Mouse (Mus musculus): Measurements from ENCODE around the gene Sdhc. TPM values are rescaled to one million over a fixed set of nuclear protein-coding genes. Genes with fewer than 3 reads are reported as not detected.
A peak's percentile ranks its signal among the peaks of the same experiment; 100 is the strongest.
"Not testable (repeated sequence)": the region's sequence is repeated elsewhere in the genome, so short reads cannot be mapped to it uniquely, and the experiment has no call there.

Sdhc gene
- total RNA-seq, 1 experiment from 2014 or later: 52.4 TPM

DNA sequence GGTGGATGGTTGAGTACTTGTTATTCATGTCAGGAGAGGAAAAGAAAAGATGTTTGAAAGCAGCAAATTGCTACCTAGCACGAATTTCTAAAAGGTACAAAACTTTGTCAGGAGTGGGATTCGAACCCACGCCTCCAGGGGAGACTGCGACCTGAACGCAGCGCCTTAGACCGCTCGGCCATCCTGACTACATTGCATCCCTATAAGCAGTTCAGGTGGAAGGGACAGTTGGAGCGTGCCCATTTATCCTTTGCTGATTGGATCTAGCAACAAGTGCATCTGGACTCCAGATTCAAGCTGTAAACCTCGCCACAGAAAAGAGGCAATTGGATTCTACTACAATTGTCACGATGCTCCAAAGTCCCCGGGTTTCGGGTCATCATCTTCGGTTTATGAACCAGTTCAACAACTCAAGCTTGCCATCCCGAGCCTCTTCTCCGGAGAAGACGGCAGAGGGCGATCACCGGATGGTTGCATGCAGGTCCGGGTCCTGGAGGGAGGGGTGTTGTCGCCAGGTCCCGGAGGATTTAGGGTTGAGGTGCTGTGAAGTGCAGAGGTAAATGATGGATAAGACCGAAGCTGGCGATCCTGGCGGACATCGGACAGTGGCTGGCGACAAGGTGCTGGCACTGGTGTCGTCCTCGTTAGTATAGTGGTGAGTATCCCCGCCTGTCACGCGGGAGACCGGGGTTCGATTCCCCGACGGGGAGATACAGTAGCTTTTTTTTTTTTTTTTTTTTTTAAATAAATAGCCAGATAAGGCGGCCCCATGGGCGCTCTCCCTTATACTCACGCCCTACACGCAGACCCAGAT is 48.5 kb downstream of the Sdhc start:
- peak; percentile 55 to 71 for ATAC-seq (replicated peaks in 1 of 2; ENCODE audit: insufficient read depth in 1 of 2, low FRiP score in 2 of 2, low TSS enrichment in 1 of 2, low read depth in 1 of 2, poor library complexity in 2 of 2, severe bottlenecking in 2 of 2)

DNA sequence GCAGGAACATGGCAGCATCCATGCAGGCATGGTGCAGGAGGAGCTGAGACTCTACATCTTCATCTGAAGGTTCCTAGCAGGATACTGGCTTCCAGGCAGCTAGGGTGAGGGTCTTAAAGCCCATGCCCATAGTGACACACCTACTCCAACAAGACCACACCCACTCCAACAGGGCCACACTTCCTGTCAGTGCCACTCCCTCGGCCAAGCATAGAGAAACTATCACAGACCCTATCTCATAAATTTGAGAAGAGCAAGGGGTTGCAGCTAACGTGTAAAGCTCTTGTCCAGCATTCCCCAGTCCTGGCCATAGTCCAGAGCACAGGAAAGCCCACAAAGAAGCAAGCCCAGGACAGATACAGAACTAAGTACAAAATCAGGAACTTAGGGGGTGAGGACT is 49.4 kb downstream of the Sdhc start:
- ATAC-seq (replicated peaks in 1 of 2; ENCODE audit: insufficient read depth in 1 of 2, low FRiP score in 2 of 2, low TSS enrichment in 1 of 2, low read depth in 1 of 2, poor library complexity in 2 of 2, severe bottlenecking in 2 of 2): no peak

GRCm38 (mm10) chr1:171097612-171098011 is 52.8 kb downstream of the Sdhc start:
- no peak for ATAC-seq (replicated peaks in 1 of 2; ENCODE audit: insufficient read depth in 1 of 2, low FRiP score in 2 of 2, low TSS enrichment in 1 of 2, low read depth in 1 of 2, poor library complexity in 2 of 2, severe bottlenecking in 2 of 2)

DNA sequence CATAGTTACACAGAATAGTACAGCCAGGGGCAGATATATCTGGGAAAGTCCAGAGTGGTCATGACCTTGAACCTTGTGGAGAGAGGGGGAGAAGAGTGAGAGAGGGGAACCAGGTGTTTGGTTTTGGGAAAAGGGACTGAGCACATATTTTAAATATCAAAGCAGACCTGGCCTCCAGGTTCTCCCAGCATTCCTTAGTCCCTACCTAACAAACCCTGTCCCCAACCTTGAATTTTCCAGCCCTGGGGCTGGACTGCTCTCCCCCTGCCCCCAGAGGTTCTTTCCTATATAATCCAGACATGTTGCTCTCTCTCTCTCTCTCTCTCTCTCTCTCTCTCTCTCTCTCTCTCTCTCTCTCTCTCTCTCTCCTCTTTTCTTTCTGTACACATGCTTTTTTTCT is 53.3 kb downstream of the Sdhc start:
- ATAC-seq (replicated peaks in 1 of 2; ENCODE audit: insufficient read depth in 1 of 2, low FRiP score in 2 of 2, low TSS enrichment in 1 of 2, low read depth in 1 of 2, poor library complexity in 2 of 2, severe bottlenecking in 2 of 2): no peak

- no peak for ATAC-seq (replicated peaks in 1 of 2; ENCODE audit: insufficient read depth in 1 of 2, low FRiP score in 2 of 2, low TSS enrichment in 1 of 2, low read depth in 1 of 2, poor library complexity in 2 of 2, severe bottlenecking in 2 of 2)
Measured at GRCm38 (mm10) chr1:171096110-171096964, 54.1 kb downstream of the Sdhc start.

GRCm38 (mm10) chr1:171094424-171094823 is 56.0 kb downstream of the Sdhc start:
- no peak for ATAC-seq (replicated peaks in 1 of 2; ENCODE audit: insufficient read depth in 1 of 2, low FRiP score in 2 of 2, low TSS enrichment in 1 of 2, low read depth in 1 of 2, poor library complexity in 2 of 2, severe bottlenecking in 2 of 2)

DNA sequence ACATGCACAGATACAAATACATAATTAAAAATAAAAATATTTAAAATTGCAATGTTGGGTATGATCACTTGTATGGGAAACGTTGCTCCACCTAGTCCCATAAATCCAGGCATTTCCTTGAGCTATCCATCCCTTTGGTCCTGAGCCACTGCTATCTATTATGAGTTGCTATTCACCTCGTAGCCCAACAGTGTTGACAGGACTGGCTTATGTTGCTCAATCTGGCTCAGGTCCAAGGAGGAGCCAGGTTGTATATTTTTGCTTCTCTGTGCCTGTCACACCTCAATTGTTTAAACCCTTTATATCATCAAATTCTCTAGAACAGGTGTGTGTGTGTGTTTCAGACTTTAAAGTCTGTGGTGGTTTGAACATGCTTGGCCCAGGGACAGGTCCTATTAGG is 59.6 kb downstream of the Sdhc start:
- no peak for ATAC-seq (replicated peaks in 1 of 2; ENCODE audit: insufficient read depth in 1 of 2, low FRiP score in 2 of 2, low TSS enrichment in 1 of 2, low read depth in 1 of 2, poor library complexity in 2 of 2, severe bottlenecking in 2 of 2)

GRCm38 (mm10) chr1:171089891-171090290 is 60.5 kb downstream of the Sdhc start:
- ATAC-seq (replicated peaks in 1 of 2; ENCODE audit: insufficient read depth in 1 of 2, low FRiP score in 2 of 2, low TSS enrichment in 1 of 2, low read depth in 1 of 2, poor library complexity in 2 of 2, severe bottlenecking in 2 of 2): no peak

- ATAC-seq (replicated peaks in 1 of 2; ENCODE audit: insufficient read depth in 1 of 2, low FRiP score in 2 of 2, low TSS enrichment in 1 of 2, low read depth in 1 of 2, poor library complexity in 2 of 2, severe bottlenecking in 2 of 2): not testable (repeated sequence)
Measured at GRCm38 (mm10) chr1:171088237-171088869, 62.0 kb downstream of the Sdhc start.

- peak; percentile 0 to 9; a peak in 2 of 4 replicates for ATAC-seq (replicated peaks in 1 of 2; ENCODE audit: insufficient read depth in 1 of 2, low FRiP score in 2 of 2, low TSS enrichment in 1 of 2, low read depth in 1 of 2, poor library complexity in 2 of 2, severe bottlenecking in 2 of 2)
Measured at GRCm38 (mm10) chr1:171085718-171086117, 64.7 kb downstream of the Sdhc start.

GRCm38 (mm10) chr1:171081512-171082231 is 68.7 kb downstream of the Sdhc start:
- ATAC-seq (replicated peaks in 1 of 2; ENCODE audit: insufficient read depth in 1 of 2, low FRiP score in 2 of 2, low TSS enrichment in 1 of 2, low read depth in 1 of 2, poor library complexity in 2 of 2, severe bottlenecking in 2 of 2): peak; percentile 1 to 4; a peak in 1 of 4 replicates

DNA sequence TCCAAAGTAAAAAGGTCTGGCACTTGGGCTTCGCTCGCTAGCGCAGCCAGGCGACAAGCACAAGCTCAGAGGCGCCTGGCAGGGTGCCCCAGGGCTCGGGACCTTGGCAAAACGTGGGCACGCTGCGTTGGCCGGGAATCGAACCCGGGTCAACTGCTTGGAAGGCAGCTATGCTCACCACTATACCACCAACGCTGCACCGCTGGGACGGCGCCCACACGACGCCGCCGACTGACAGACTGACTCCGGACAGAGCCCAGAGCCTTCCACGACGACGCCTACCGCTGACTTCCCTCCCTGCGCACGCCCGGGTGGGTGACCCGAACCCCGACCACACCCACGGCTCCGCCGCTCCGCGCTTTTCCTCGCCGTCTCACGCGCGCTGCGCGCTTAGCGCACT is 70.6 kb downstream of the Sdhc start:
- ATAC-seq (replicated peaks in 1 of 2; ENCODE audit: insufficient read depth in 1 of 2, low FRiP score in 2 of 2, low TSS enrichment in 1 of 2, low read depth in 1 of 2, poor library complexity in 2 of 2, severe bottlenecking in 2 of 2): peak; percentile 1 to 12; a peak in 1 of 4 replicates

DNA sequence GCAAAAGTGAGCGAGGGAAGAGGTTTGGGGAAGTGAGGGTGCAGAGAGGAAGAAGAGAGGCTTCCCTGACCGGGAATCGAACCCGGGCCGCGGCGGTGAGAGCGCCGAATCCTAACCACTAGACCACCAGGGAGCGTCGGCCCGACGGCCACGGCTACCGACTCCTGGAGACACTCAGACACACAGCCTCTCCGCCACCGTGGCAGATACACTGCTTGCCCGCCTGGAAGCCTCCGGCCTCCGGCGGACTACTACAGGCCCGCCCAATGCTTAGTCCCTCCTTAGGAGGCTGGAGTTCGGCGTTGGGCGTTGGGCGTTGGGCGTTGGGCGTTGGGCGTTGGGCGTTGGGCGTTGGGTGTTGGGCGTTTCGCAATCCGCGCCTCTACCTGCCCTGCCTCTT is 71.1 kb downstream of the Sdhc start:
- peak; percentile 23 for ATAC-seq (replicated peaks in 1 of 2; ENCODE audit: insufficient read depth in 1 of 2, low FRiP score in 2 of 2, low TSS enrichment in 1 of 2, low read depth in 1 of 2, poor library complexity in 2 of 2, severe bottlenecking in 2 of 2)

DNA sequence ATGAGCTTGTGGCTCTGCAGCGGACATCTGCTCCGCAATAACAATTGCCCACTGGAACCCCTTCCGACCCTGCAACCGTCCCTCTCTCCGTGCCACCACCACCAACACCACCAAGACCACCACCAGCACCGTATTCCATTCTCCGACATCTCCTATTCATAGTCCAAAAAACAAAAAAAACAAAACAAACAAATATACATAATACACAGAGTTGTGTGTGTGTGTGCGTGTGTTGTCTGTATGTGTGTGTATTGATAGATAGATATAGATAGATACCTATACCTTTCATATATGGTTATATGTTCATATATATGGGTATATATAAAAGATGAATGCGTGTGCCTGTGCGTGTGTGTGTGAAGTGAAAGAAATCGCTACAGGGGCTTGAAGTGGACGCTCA is 72.0 kb downstream of the Sdhc start:
- not testable (repeated sequence) for ATAC-seq (replicated peaks in 1 of 2; ENCODE audit: insufficient read depth in 1 of 2, low FRiP score in 2 of 2, low TSS enrichment in 1 of 2, low read depth in 1 of 2, poor library complexity in 2 of 2, severe bottlenecking in 2 of 2)

GRCm38 (mm10) chr1:171077955-171078354 is 72.4 kb downstream of the Sdhc start:
- peak; percentile 6 to 14 for ATAC-seq (replicated peaks in 1 of 2; ENCODE audit: insufficient read depth in 1 of 2, low FRiP score in 2 of 2, low TSS enrichment in 1 of 2, low read depth in 1 of 2, poor library complexity in 2 of 2, severe bottlenecking in 2 of 2)

- ATAC-seq (replicated peaks in 1 of 2; ENCODE audit: insufficient read depth in 1 of 2, low FRiP score in 2 of 2, low TSS enrichment in 1 of 2, low read depth in 1 of 2, poor library complexity in 2 of 2, severe bottlenecking in 2 of 2): not testable (repeated sequence)
Measured at GRCm38 (mm10) chr1:171077192-171077591, 73.2 kb downstream of the Sdhc start.
